Mouse (Mus musculus): ENCODE measurements around the gene Tsnax. TPM values are rescaled to one million over a fixed set of nuclear protein-coding genes. Genes with fewer than 3 reads are reported as not detected.
A peak's percentile ranks its signal among the peaks of the same experiment; 100 is the strongest.

Gene Tsnax
- polyA plus RNA-seq (2015; fragmentation: Nextera tagmentation; extraction: Ambion mirVana), result 123 and 129 TPM in 2 replicates

GRCm38 (mm10) chr8:125012695-125013627, at the start of gene Tsnax:
TSS of gene Tsnax (plus strand) at chr8:125012997.
- Histone ChIP-seq H3K4me2 (replicated peaks; ENCODE audit: low read depth, low read length) (peak within 1 kb of the TSS; percentile 72), H3K36me3 (ENCODE audit: insufficient read depth, low read length) (peaks cover 19% of the 10 kb centered on the region), H3K27ac (ENCODE audit: low read length) (peak within 1 kb of the TSS; percentile 86), H3K4me1 (ENCODE audit: insufficient read depth, low read length) (0 out of 2 replicates have a peak, but pooled peaks cover 10% of the 10 kb centered on the region), H3K9ac (replicated peaks; ENCODE audit: low read length) (peak within 1 kb of the TSS; percentile 89), H3K4me3 (ENCODE audit: low read length) (peak within 1 kb of the TSS; percentile 86), H3K9me3 (ENCODE audit: low read length) (peaks cover 9% of the 10 kb centered on the region), H3K27me3 (ENCODE audit: insufficient read depth, low read length) (no peaks in the 10 kb centered on the region)
- ATAC-seq (ENCODE audit: low FRiP score, low TSS enrichment), result peak; percentile 99
- 3% methylated on average over 83 of the region's 84 CpGs for WGBS

- H3K4me1 ChIP-seq (ENCODE audit: insufficient read depth, low read length), result peaks cover 13% of the 10 kb centered on the region
- no peaks in the 10 kb centered on the region for H3K9me3 ChIP-seq (ENCODE audit: low read length)
- H3K36me3 ChIP-seq (ENCODE audit: insufficient read depth, low read length), result no peaks in the 10 kb centered on the region
- no peak overlapping the region for H3K4me3 ChIP-seq (ENCODE audit: low read length)
- H3K27ac ChIP-seq (ENCODE audit: low read length), result no peak overlapping the region
- 92% methylated on average over 5 of the region's 5 CpGs for WGBS
- ATAC-seq (ENCODE audit: low FRiP score, low TSS enrichment), result no peak
- no peaks in the 10 kb centered on the region for H3K27me3 ChIP-seq (ENCODE audit: insufficient read depth, low read length)
- no peak overlapping the region for H3K4me2 ChIP-seq (replicated peaks; ENCODE audit: low read depth, low read length)
- H3K9ac ChIP-seq (replicated peaks; ENCODE audit: low read length), result no peak overlapping the region
Measured at GRCm38 (mm10) chr8:124963246-124963645, 49.6 kb upstream of the Tsnax start.

- Histone ChIP-seq H3K4me2 (replicated peaks; ENCODE audit: low read depth, low read length) (no peak overlapping the region), H3K27me3 (ENCODE audit: insufficient read depth, low read length) (no peaks in the 10 kb centered on the region), H3K4me1 (ENCODE audit: insufficient read depth, low read length) (peaks cover 15% of the 10 kb centered on the region), H3K36me3 (ENCODE audit: insufficient read depth, low read length) (no peaks in the 10 kb centered on the region), H3K4me3 (ENCODE audit: low read length) (no peak overlapping the region), H3K9me3 (ENCODE audit: low read length) (no peaks in the 10 kb centered on the region), H3K9ac (replicated peaks; ENCODE audit: low read length) (no peak overlapping the region), H3K27ac (ENCODE audit: low read length) (no peak overlapping the region)
- 91% methylated on average over 8 of the region's 8 CpGs for WGBS
- ATAC-seq (ENCODE audit: low FRiP score, low TSS enrichment), result no peak
Measured at GRCm38 (mm10) chr8:124964966-124965365, 47.8 kb upstream of the Tsnax start.

GRCm38 (mm10) chr8:124970312-124970933, 42.4 kb upstream of the Tsnax start:
- WGBS, result 71% methylated on average over 6 of the region's 6 CpGs
- Histone ChIP-seq H3K36me3 (ENCODE audit: insufficient read depth, low read length) (no peaks in the 10 kb centered on the region), H3K9ac (replicated peaks; ENCODE audit: low read length) (no peak overlapping the region), H3K9me3 (ENCODE audit: low read length) (no peaks in the 10 kb centered on the region), H3K4me1 (ENCODE audit: insufficient read depth, low read length) (peaks cover 8% of the 10 kb centered on the region; the same call in 1 of the 2 replicates), H3K27ac (ENCODE audit: low read length) (no peak overlapping the region), H3K4me2 (replicated peaks; ENCODE audit: low read depth, low read length) (no peak overlapping the region), H3K4me3 (ENCODE audit: low read length) (no peak overlapping the region), H3K27me3 (ENCODE audit: insufficient read depth, low read length) (no peaks in the 10 kb centered on the region)
- ATAC-seq (ENCODE audit: low FRiP score, low TSS enrichment), result no peak

- Histone ChIP-seq H3K9me3 (ENCODE audit: low read length) (no peaks in the 10 kb centered on the region), H3K4me2 (replicated peaks; ENCODE audit: low read depth, low read length) (no peak overlapping the region), H3K4me1 (ENCODE audit: insufficient read depth, low read length) (peaks cover 8% of the 10 kb centered on the region; the same call in 1 of the 2 replicates), H3K27me3 (ENCODE audit: insufficient read depth, low read length) (no peaks in the 10 kb centered on the region), H3K27ac (ENCODE audit: low read length) (no peak overlapping the region), H3K4me3 (ENCODE audit: low read length) (no peak overlapping the region), H3K36me3 (ENCODE audit: insufficient read depth, low read length) (no peaks in the 10 kb centered on the region), H3K9ac (replicated peaks; ENCODE audit: low read length) (no peak overlapping the region)
- ATAC-seq (ENCODE audit: low FRiP score, low TSS enrichment), result no peak
- 73% methylated on average over 8 of the region's 8 CpGs for WGBS
Measured at GRCm38 (mm10) chr8:124973221-124973620, 39.6 kb upstream of the Tsnax start.

- no peak for ATAC-seq (ENCODE audit: low FRiP score, low TSS enrichment)
- H3K27me3 ChIP-seq (ENCODE audit: insufficient read depth, low read length), result no peaks in the 10 kb centered on the region
- no peaks in the 10 kb centered on the region for H3K9me3 ChIP-seq (ENCODE audit: low read length)
- H3K27ac ChIP-seq (ENCODE audit: low read length), result no peak overlapping the region
- no peak overlapping the region for H3K4me3 ChIP-seq (ENCODE audit: low read length)
- no peaks in the 10 kb centered on the region for H3K36me3 ChIP-seq (ENCODE audit: insufficient read depth, low read length)
- peaks cover 6% of the 10 kb centered on the region; the same call in 1 of the 2 replicates for H3K4me1 ChIP-seq (ENCODE audit: insufficient read depth, low read length)
- no peak overlapping the region for H3K4me2 ChIP-seq (replicated peaks; ENCODE audit: low read depth, low read length)
- no peak overlapping the region for H3K9ac ChIP-seq (replicated peaks; ENCODE audit: low read length)
- WGBS, result 69% methylated on average over 4 of the region's 4 CpGs
Measured at GRCm38 (mm10) chr8:124974254-124974653, 38.5 kb upstream of the Tsnax start.

GRCm38 (mm10) chr8:124976211-124976610, 36.6 kb upstream of the Tsnax start:
- 92% methylated on average over 6 of the region's 6 CpGs for WGBS
- Histone ChIP-seq H3K27ac (ENCODE audit: low read length) (no peak overlapping the region), H3K9me3 (ENCODE audit: low read length) (peaks cover 11% of the 10 kb centered on the region; the same call in 1 of the 2 replicates), H3K9ac (replicated peaks; ENCODE audit: low read length) (no peak overlapping the region), H3K27me3 (ENCODE audit: insufficient read depth, low read length) (no peaks in the 10 kb centered on the region), H3K36me3 (ENCODE audit: insufficient read depth, low read length) (no peaks in the 10 kb centered on the region), H3K4me1 (ENCODE audit: insufficient read depth, low read length) (no peaks in the 10 kb centered on the region), H3K4me2 (replicated peaks; ENCODE audit: low read depth, low read length) (no peak overlapping the region), H3K4me3 (ENCODE audit: low read length) (no peak overlapping the region)
- ATAC-seq (ENCODE audit: low FRiP score, low TSS enrichment), result no peak

- H3K27me3 ChIP-seq (ENCODE audit: insufficient read depth, low read length), result no peaks in the 10 kb centered on the region
- no peak overlapping the region for H3K4me3 ChIP-seq (ENCODE audit: low read length)
- no peak overlapping the region for H3K9ac ChIP-seq (replicated peaks; ENCODE audit: low read length)
- ATAC-seq (ENCODE audit: low FRiP score, low TSS enrichment), result no peak
- 83% methylated on average over 7 of the region's 7 CpGs for WGBS
- H3K4me2 ChIP-seq (replicated peaks; ENCODE audit: low read depth, low read length), result no peak overlapping the region
- H3K9me3 ChIP-seq (ENCODE audit: low read length), result peaks cover 11% of the 10 kb centered on the region; the same call in 1 of the 2 replicates
- no peak overlapping the region for H3K27ac ChIP-seq (ENCODE audit: low read length)
- H3K4me1 ChIP-seq (ENCODE audit: insufficient read depth, low read length), result no peaks in the 10 kb centered on the region
- H3K36me3 ChIP-seq (ENCODE audit: insufficient read depth, low read length), result no peaks in the 10 kb centered on the region
Measured at GRCm38 (mm10) chr8:124978026-124978425, 34.8 kb upstream of the Tsnax start.

- H3K36me3 ChIP-seq (ENCODE audit: insufficient read depth, low read length), result no peaks in the 10 kb centered on the region
- H3K4me1 ChIP-seq (ENCODE audit: insufficient read depth, low read length), result no peaks in the 10 kb centered on the region
- H3K4me3 ChIP-seq (ENCODE audit: low read length), result no peak overlapping the region
- no peaks in the 10 kb centered on the region for H3K27me3 ChIP-seq (ENCODE audit: insufficient read depth, low read length)
- 94% methylated on average over 3 of the region's 3 CpGs for WGBS
- no peak overlapping the region for H3K4me2 ChIP-seq (replicated peaks; ENCODE audit: low read depth, low read length)
- H3K9me3 ChIP-seq (ENCODE audit: low read length), result peaks cover 11% of the 10 kb centered on the region; the same call in 1 of the 2 replicates
- H3K9ac ChIP-seq (replicated peaks; ENCODE audit: low read length), result no peak overlapping the region
- H3K27ac ChIP-seq (ENCODE audit: low read length), result no peak overlapping the region
- no peak for ATAC-seq (ENCODE audit: low FRiP score, low TSS enrichment)
Measured at GRCm38 (mm10) chr8:124980036-124980435, 32.8 kb upstream of the Tsnax start.
